8 mouse cellular contexts compared by ENCODE assay signal in the genomic region with DNA sequence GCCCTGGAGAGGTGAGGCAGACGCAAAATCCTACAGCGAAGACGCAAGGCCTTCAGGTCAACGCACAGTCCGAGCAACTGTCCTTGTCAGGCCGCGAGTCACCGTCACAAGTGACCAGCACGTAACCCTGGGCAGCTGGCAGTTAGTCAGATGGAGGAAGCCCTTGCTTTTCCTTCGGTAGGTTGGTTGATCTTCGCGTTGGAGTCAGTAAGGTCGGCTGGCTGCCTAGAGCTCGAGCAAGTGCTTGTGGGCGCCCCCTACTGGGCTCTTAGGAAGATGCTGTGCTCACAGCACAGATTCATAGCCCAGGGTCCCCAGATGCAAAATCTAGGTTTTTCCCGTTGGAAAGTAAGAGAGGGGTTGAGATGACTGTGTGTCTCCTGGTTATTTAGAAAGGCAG. TPM values are rescaled to one million over a fixed set of nuclear protein-coding genes. Genes with fewer than 3 reads are reported as not detected.
DNase-seq lines count a peak whose midpoint lies in the region; ATAC-seq and TF ChIP-seq lines count a peak whose summit lies in the region.

No protein-coding gene starts in this region.

- peak overlapping the region; percentile 50 for H3K4me2 ChIP-seq in intestine, embryonic 16.5 days (ENCODE audit: low read depth, low read length)
- H3K4me2 ChIP-seq in midbrain, embryonic 13.5 days (replicated peaks): peak overlapping the region; percentile 43

- no peaks in the 10 kb centered on the region for H3K27me3 ChIP-seq in thymus, adult 2 months (ENCODE audit: control insufficient read depth, insufficient read depth, low read length)
- no peaks in the 10 kb centered on the region for H3K27me3 ChIP-seq in intestine, embryonic 16.5 days (replicated peaks; ENCODE audit: control insufficient read depth, insufficient read depth, low read length)
- H3K27me3 ChIP-seq in limb, embryonic 10.5 days (ENCODE audit: low read depth, poor library complexity, severe bottlenecking): peaks cover 14% of the 10 kb centered on the region
- H3K27me3 ChIP-seq in midbrain, embryonic 13.5 days: no peaks in the 10 kb centered on the region

- peak; percentile 94 for TF ChIP-seq CTCF in thymus, adult 2 months (IDR thresholded peaks at IDR 0.05; ENCODE audit: borderline replicate concordance, control insufficient read depth, extremely low read depth, insufficient read depth, low read length, poor library complexity)
- peak; percentile 64 for TF ChIP-seq CTCF in cortical plate, adult 2 months (IDR thresholded peaks at IDR 0.05; ENCODE audit: extremely low read depth, insufficient read depth, low read length)

- H3K36me3 ChIP-seq in thymus, adult 2 months (ENCODE audit: control insufficient read depth, insufficient read depth, low read length): no peaks in the 10 kb centered on the region
- H3K36me3 ChIP-seq in intestine, embryonic 16.5 days (ENCODE audit: control insufficient read depth, insufficient read depth, low read length): no peaks in the 10 kb centered on the region
- H3K36me3 ChIP-seq in limb, embryonic 10.5 days: no peaks in the 10 kb centered on the region
- no peaks in the 10 kb centered on the region for H3K36me3 ChIP-seq in midbrain, embryonic 13.5 days

- TF ChIP-seq POLR2A in thymus, adult 2 months (IDR thresholded peaks at IDR 0.05; ENCODE audit: control insufficient read depth, extremely low read depth, insufficient read depth, low read length, poor library complexity): no peak
- no peak for TF ChIP-seq POLR2A in cortical plate, adult 2 months (IDR thresholded peaks at IDR 0.05; ENCODE audit: extremely low read depth, insufficient read depth, low read length)

- no peak overlapping the region for H3K9ac ChIP-seq in intestine, embryonic 16.5 days (ENCODE audit: low read depth, low read length)
- no peak overlapping the region for H3K9ac ChIP-seq in midbrain, embryonic 13.5 days (replicated peaks)

- H3K9me3 ChIP-seq in intestine, embryonic 16.5 days (ENCODE audit: control insufficient read depth, low read length): no peaks in the 10 kb centered on the region
- no peaks in the 10 kb centered on the region for H3K9me3 ChIP-seq in limb, embryonic 10.5 days (replicated peaks)
- no peaks in the 10 kb centered on the region for H3K9me3 ChIP-seq in midbrain, embryonic 13.5 days

- no peaks in the 10 kb centered on the region for H3K4me1 ChIP-seq in thymus, adult 2 months (replicated peaks; ENCODE audit: control insufficient read depth, insufficient read depth, low read length)
- no peaks in the 10 kb centered on the region for H3K4me1 ChIP-seq in cortical plate, adult 2 months (ENCODE audit: control insufficient read depth, insufficient read depth, low read length)
- H3K4me1 ChIP-seq in intestine, embryonic 16.5 days (ENCODE audit: control insufficient read depth, insufficient read depth, low read length): peaks cover 3% of the 10 kb centered on the region; the same call in 1 of the 2 replicates
- peaks cover 10% of the 10 kb centered on the region; the same call in 1 of the 2 replicates for H3K4me1 ChIP-seq in limb, embryonic 10.5 days
- H3K4me1 ChIP-seq in midbrain, embryonic 13.5 days (replicated peaks): peaks cover 6% of the 10 kb centered on the region

- no peak overlapping the region for H3K4me3 ChIP-seq in thymus, adult 2 months (ENCODE audit: control insufficient read depth, insufficient read depth, low read length)
- no peak overlapping the region for H3K4me3 ChIP-seq in cortical plate, adult 2 months (ENCODE audit: insufficient read depth, low read length)
- peak overlapping the region; percentile 16; the same call in 1 of the 2 replicates for H3K4me3 ChIP-seq in intestine, embryonic 16.5 days (ENCODE audit: low read length)
- peak overlapping the region; percentile 8; the same call in 1 of the 2 replicates for H3K4me3 ChIP-seq in limb, embryonic 10.5 days
- H3K4me3 ChIP-seq in midbrain, embryonic 13.5 days (replicated peaks): no peak overlapping the region

- intact Hi-C loops in gastrocnemius, postnatal 14 days (cut with DNase I; ENCODE audit: low total_unique reads): no loop called here

- no peak overlapping the region for H3K27ac ChIP-seq in thymus, adult 2 months (ENCODE audit: control insufficient read depth, insufficient read depth, low read length)
- no peak overlapping the region for H3K27ac ChIP-seq in cortical plate, adult 2 months (ENCODE audit: insufficient read depth, low read length)
- no peak overlapping the region for H3K27ac ChIP-seq in intestine, embryonic 16.5 days (ENCODE audit: low read length)
- no peak overlapping the region for H3K27ac ChIP-seq in limb, embryonic 10.5 days
- no peak overlapping the region for H3K27ac ChIP-seq in midbrain, embryonic 13.5 days

- WGBS in thymus, adult 2 months: 24% methylated on average over 16 of the region's 16 CpGs
- 12% methylated on average over 16 of the region's 16 CpGs for WGBS in intestine, embryonic 16.5 days
- WGBS in limb, embryonic 10.5 days: 14% methylated on average over 16 of the region's 16 CpGs
- WGBS in midbrain, embryonic 13.5 days: 14% methylated on average over 16 of the region's 16 CpGs

- peak; percentile 66 for DNase-seq in thymus, adult 2 months
- no peak for DNase-seq in thymus, adult 18-20 months
- peak; percentile 66 for DNase-seq in gastrocnemius, postnatal 14 days
- peak; percentile 83 for DNase-seq in limb, embryonic 10.5 days (ENCODE audit: low spot score)
- DNase-seq in spleen, adult 12 weeks (ENCODE audit: low spot score): peak; percentile 22

- ATAC-seq in intestine, embryonic 16.5 days: no peak
- peak; percentile 61; the same call in 1 of the 2 replicates for ATAC-seq in midbrain, embryonic 13.5 days

RNA-seq across cellular contexts. Expression of a gene that starts 17.2 kb away (rescaled TPM):
- 0.26 TPM in 2 replicates for polyA plus RNA-seq in thymus, adult 2 months (2012; rRNA removed)
- polyA plus RNA-seq in cortical plate, adult 2 months (2012; rRNA removed): 1.3 and 1.4 TPM in 2 replicates
- total RNA-seq in gastrocnemius, postnatal 14 days (2021): under 1 TPM; 0.07 to 0.18 TPM
- polyA plus RNA-seq in intestine, embryonic 16.5 days (2015; fragmentation: Nextera tagmentation; extraction: Ambion mirVana): 0.32 and 0.38 TPM in 2 replicates
- polyA plus RNA-seq in limb, embryonic 10.5 days (2016; fragmentation: Nextera tagmentation; extraction: Ambion mirVana): not detected in 2 replicates
- polyA plus RNA-seq in midbrain, embryonic 13.5 days (2015; fragmentation: Nextera tagmentation; extraction: Ambion mirVana): 16.8 and 17.6 TPM in 2 replicates

RNA-seq across cellular contexts. Expression of a gene that starts 24.1 kb away (rescaled TPM):
- 14.2 and 15.5 TPM in 2 replicates for polyA plus RNA-seq in thymus, adult 2 months (2012; rRNA removed)
- 1.1 and 1.7 TPM in 2 replicates for polyA plus RNA-seq in cortical plate, adult 2 months (2012; rRNA removed)
- total RNA-seq in gastrocnemius, postnatal 14 days (2021): under 1 TPM; 0.66 to 1.00 TPM
- polyA plus RNA-seq in intestine, embryonic 16.5 days (2015; fragmentation: Nextera tagmentation; extraction: Ambion mirVana): 2.8 and 2.9 TPM in 2 replicates
- 5.1 and 7.0 TPM in 2 replicates for polyA plus RNA-seq in limb, embryonic 10.5 days (2016; fragmentation: Nextera tagmentation; extraction: Ambion mirVana)
- 0.40 and 0.43 TPM in 2 replicates for polyA plus RNA-seq in midbrain, embryonic 13.5 days (2015; fragmentation: Nextera tagmentation; extraction: Ambion mirVana)

RNA-seq across cellular contexts. Expression of a gene that starts 53.8 kb away (rescaled TPM):
- polyA plus RNA-seq in thymus, adult 2 months (2012; rRNA removed): 53.5 and 56.7 TPM in 2 replicates
- polyA plus RNA-seq in cortical plate, adult 2 months (2012; rRNA removed): 18.5 and 21.1 TPM in 2 replicates
- 1 to 10 TPM; 2.8 to 3.3 TPM for total RNA-seq in gastrocnemius, postnatal 14 days (2021)
- polyA plus RNA-seq in intestine, embryonic 16.5 days (2015; fragmentation: Nextera tagmentation; extraction: Ambion mirVana): 15.2 and 17.1 TPM in 2 replicates
- polyA plus RNA-seq in limb, embryonic 10.5 days (2016; fragmentation: Nextera tagmentation; extraction: Ambion mirVana): 33.6 and 33.8 TPM in 2 replicates
- 32.6 and 33.3 TPM in 2 replicates for polyA plus RNA-seq in midbrain, embryonic 13.5 days (2015; fragmentation: Nextera tagmentation; extraction: Ambion mirVana)

RNA-seq across cellular contexts. Expression of a gene that starts 53.9 kb away (rescaled TPM):
- polyA plus RNA-seq in thymus, adult 2 months (2012; rRNA removed): 49.8 and 53.2 TPM in 2 replicates
- polyA plus RNA-seq in cortical plate, adult 2 months (2012; rRNA removed): 41.3 and 42.6 TPM in 2 replicates
- total RNA-seq in gastrocnemius, postnatal 14 days (2021): 10 to 100 TPM; 16.9 to 22.3 TPM
- 34.7 and 35.0 TPM in 2 replicates for polyA plus RNA-seq in intestine, embryonic 16.5 days (2015; fragmentation: Nextera tagmentation; extraction: Ambion mirVana)
- 45.5 and 51.9 TPM in 2 replicates for polyA plus RNA-seq in limb, embryonic 10.5 days (2016; fragmentation: Nextera tagmentation; extraction: Ambion mirVana)
- 55.0 and 60.2 TPM in 2 replicates for polyA plus RNA-seq in midbrain, embryonic 13.5 days (2015; fragmentation: Nextera tagmentation; extraction: Ambion mirVana)

Comparison
In these comparisons a context has a peak if more than half of its experiments do, and no peak if none do; other contexts are left out.
1. DNase-seq: peak in thymus, adult 2 months (single experiment), gastrocnemius, postnatal 14 days (single experiment), limb, embryonic 10.5 days (single experiment) and spleen, adult 12 weeks (single experiment); none in thymus, adult 18-20 months (0 of 2).
2. H3K4me3 ChIP-seq: peak in intestine, embryonic 16.5 days (single experiment) and limb, embryonic 10.5 days (single experiment); none in thymus, adult 2 months (single experiment), cortical plate, adult 2 months (single experiment) and midbrain, embryonic 13.5 days (single experiment).